Mouse (Mus musculus) frontal cortex, postnatal 25 days (tissue): Measurements from ENCODE around the gene Rrm2.
A peak's percentile ranks its signal among the peaks of the same experiment; 100 is the strongest.
"Not testable (repeated sequence)": the region's sequence is repeated elsewhere in the genome, so short reads cannot be mapped to it uniquely, and the experiment has no call there.

Experiments
- DNase-seq, 2 experiments: peaks; one replicate each; pipeline ENCODE4 v3.0.0; 2022; ENCODE audit warnings: low spot score in 2 of 2

Rrm2 gene

GRCm38 (mm10) chr12:24707954-24708823, at the start of gene Rrm2:
TSS of gene Rrm2 (plus strand) at chr12:24708241.
- peak; percentile 84 to 87 for DNase-seq

- DNase-seq = no peak
Measured at GRCm38 (mm10) chr12:24658998-24659397, 49.0 kb upstream of the Rrm2 start.

- no peak for DNase-seq
Measured at GRCm38 (mm10) chr12:24659923-24660322, 48.1 kb upstream of the Rrm2 start.

GRCm38 (mm10) chr12:24661100-24661499, 46.9 kb upstream of the Rrm2 start:
- DNase-seq = no peak

- DNase-seq = no peak
Measured at GRCm38 (mm10) chr12:24662131-24662530, 45.9 kb upstream of the Rrm2 start.

GRCm38 (mm10) chr12:24680096-24680491, 27.9 kb upstream of the Rrm2 start:
- peak in 1 of 2 experiments; percentile 24 for DNase-seq

GRCm38 (mm10) chr12:24680492-24681285, 27.4 kb upstream of the Rrm2 start:
- no peak for DNase-seq

GRCm38 (mm10) chr12:24681286-24682023, 26.6 kb upstream of the Rrm2 start, which contains the start of gene Cys1:
TSS of gene Cys1 (minus strand) at chr12:24681813.
- DNase-seq = no peak

GRCm38 (mm10) chr12:24682563-24682962, 25.5 kb upstream of the Rrm2 start:
- DNase-seq = peak in 1 of 2 experiments; percentile 36

- DNase-seq = no peak
Measured at GRCm38 (mm10) chr12:24683461-24683860, 24.6 kb upstream of the Rrm2 start.

GRCm38 (mm10) chr12:24686038-24686695, 21.9 kb upstream of the Rrm2 start:
- no peak for DNase-seq

GRCm38 (mm10) chr12:24686696-24687346, 21.2 kb upstream of the Rrm2 start:
- no peak for DNase-seq

GRCm38 (mm10) chr12:24690351-24690750, 17.7 kb upstream of the Rrm2 start:
- no peak for DNase-seq

- peak; percentile 77 to 88 for DNase-seq
Measured at GRCm38 (mm10) chr12:24696500-24697483, 11.2 kb upstream of the Rrm2 start.

- no peak for DNase-seq
Measured at GRCm38 (mm10) chr12:24697484-24698204, 10.4 kb upstream of the Rrm2 start.

- DNase-seq = no peak
Measured at GRCm38 (mm10) chr12:24698514-24698913, 9.5 kb upstream of the Rrm2 start.

- DNase-seq = no peak
Measured at GRCm38 (mm10) chr12:24699578-24699977, 8.5 kb upstream of the Rrm2 start.

GRCm38 (mm10) chr12:24701621-24702020, 6.4 kb upstream of the Rrm2 start:
- not testable (repeated sequence) for DNase-seq

- DNase-seq = no peak
Measured at GRCm38 (mm10) chr12:24703013-24703412, 5.0 kb upstream of the Rrm2 start.
